Mouse (Mus musculus): ENCODE data around the gene Serpine3. TPM values are rescaled to one million over a fixed set of nuclear protein-coding genes. Genes with fewer than 3 reads are reported as not detected.
"Not testable (repeated sequence)": the region's sequence is repeated elsewhere in the genome, so short reads cannot be mapped to it uniquely, and the experiment has no call there.

Serpine3 gene
- polyA plus RNA-seq (2012; rRNA removed), result not detected in 2 replicates

DNA sequence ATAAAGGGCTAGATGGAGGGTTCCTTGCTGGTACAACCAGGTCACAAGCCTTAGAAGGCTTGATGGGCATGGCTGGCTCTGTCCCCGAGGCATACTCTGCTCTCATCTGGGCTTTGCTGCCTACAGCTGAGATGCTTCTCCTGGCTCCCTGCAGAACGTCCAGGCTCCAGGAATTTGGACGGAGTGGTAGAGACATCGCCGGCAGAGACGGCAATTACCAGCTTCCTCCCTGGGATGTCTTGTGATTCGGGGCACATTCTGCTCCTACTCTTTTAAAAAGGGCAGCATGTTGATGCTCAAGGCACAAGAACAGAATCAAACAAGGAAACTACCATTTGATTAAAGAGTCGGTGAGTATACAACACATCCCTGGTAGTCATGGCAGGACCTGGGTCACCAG lies at the start of gene Serpine3:
Gene Serpine3, plus strand, starts transcription at position 301 of the 400 bp plus-strand sequence.
- DNase-seq, result no peak
- WGBS, result 77% methylated on average over 8 of the region's 8 CpGs
- TF ChIP-seq CTCF (IDR thresholded peaks at IDR 0.05; ENCODE audit: insufficient read depth, low read length) (no peak), POLR2A (IDR thresholded peaks at IDR 0.05; ENCODE audit: borderline replicate concordance, extremely low read depth, low read depth, low read length) (no peak)
- H3K4me1 ChIP-seq (ENCODE audit: control insufficient read depth, insufficient read depth, low read length), result no peaks in the 10 kb centered on the region
- no peak within 1 kb of the TSS for H3K4me3 ChIP-seq (replicated peaks; ENCODE audit: extremely low read depth, low read depth, low read length)

DNA sequence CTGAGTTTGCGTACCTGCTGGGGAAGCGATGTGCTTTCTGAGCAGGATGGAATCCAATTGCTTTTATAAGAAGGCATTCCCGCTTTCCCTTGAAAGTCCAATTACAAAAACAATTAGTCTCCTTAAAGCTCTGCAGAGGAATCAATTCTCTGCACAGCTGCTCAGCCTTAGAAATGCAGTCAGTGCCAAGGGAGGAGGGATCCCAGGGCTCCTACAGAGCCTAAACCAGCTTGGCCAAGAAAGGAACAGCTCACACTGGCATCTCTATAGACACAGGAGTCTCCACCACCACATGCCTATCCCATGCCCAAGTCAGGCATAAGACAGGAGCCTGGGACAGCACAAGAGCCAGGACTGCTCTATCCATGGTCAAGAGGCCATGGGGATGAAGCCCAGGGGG lies 41.1 kb upstream of the Serpine3 start:
- no peak for DNase-seq
- WGBS, result 93% methylated on average over 3 of the region's 3 CpGs
- Histone ChIP-seq H3K4me3 (replicated peaks; ENCODE audit: extremely low read depth, low read depth, low read length) (no peak overlapping the region), H3K4me1 (ENCODE audit: control insufficient read depth, insufficient read depth, low read length) (no peaks in the 10 kb centered on the region)
- no peak for TF ChIP-seq POLR2A (IDR thresholded peaks at IDR 0.05; ENCODE audit: borderline replicate concordance, extremely low read depth, low read depth, low read length)

GRCm38 (mm10) chr14:62627951-62628350 lies 35.5 kb upstream of the Serpine3 start:
- 87% methylated on average over 5 of the region's 5 CpGs for WGBS
- TF ChIP-seq POLR2A (IDR thresholded peaks at IDR 0.05; ENCODE audit: borderline replicate concordance, extremely low read depth, low read depth, low read length), result no peak
- no peak for TF ChIP-seq CTCF (IDR thresholded peaks at IDR 0.05; ENCODE audit: insufficient read depth, low read length)
- Histone ChIP-seq H3K4me1 (ENCODE audit: control insufficient read depth, insufficient read depth, low read length) (no peaks in the 10 kb centered on the region), H3K4me3 (replicated peaks; ENCODE audit: extremely low read depth, low read depth, low read length) (no peak overlapping the region)
- no peak for DNase-seq

DNA sequence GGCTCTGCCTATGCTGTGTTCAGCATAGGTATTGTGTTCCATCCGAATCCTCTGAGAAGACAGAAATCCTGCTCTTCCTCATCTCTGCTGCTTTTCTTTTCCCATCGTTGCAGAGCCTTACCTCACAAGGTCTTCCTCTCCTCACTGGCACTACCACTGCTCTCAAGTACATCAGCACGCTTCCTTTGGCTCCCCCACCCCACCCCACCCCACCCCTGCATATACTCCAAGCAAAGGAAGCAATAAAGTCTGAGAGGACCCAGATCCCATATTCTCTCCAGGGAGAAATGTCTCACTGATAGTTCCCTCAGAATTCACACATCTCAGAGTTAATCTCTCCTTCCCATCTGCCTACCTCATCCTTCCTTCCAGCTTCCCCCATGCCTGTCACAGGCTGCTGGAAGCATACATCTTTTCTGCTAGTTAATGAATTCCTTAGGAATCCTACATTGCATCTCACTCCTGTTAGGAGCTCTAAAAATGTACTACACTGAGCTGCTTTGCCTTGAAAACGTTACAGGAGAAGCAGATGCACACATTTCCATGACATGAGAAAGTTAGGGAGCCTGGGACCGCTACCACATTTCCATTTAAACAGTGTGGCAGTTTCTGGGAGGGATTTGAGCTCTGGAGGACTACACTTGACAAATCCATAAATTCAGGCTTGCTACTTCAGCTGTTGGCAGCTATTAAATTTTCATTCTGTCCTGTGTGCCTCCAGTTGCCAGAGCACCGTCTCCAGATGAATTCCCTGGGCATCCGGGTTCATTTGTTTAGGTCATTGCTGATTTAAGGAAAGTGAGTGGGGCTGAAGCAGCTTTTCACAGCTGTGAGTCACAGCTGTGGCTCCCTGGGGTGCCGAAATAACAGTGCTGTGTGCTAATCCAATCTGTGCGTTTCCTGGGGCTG lies 25.8 kb upstream of the Serpine3 start:
- WGBS, result 32% methylated on average over 9 of the region's 9 CpGs
- DNase-seq, result no peak
- peaks cover 3% of the 10 kb centered on the region; the same call in 1 of the 2 replicates for H3K4me1 ChIP-seq (ENCODE audit: control insufficient read depth, insufficient read depth, low read length)
- TF ChIP-seq CTCF (IDR thresholded peaks at IDR 0.05; ENCODE audit: insufficient read depth, low read length), result no peak
- no peak for TF ChIP-seq POLR2A (IDR thresholded peaks at IDR 0.05; ENCODE audit: borderline replicate concordance, extremely low read depth, low read depth, low read length)
- no peak overlapping the region for H3K4me3 ChIP-seq (replicated peaks; ENCODE audit: extremely low read depth, low read depth, low read length)

- Histone ChIP-seq H3K4me3 (replicated peaks; ENCODE audit: extremely low read depth, low read depth, low read length) (no peak overlapping the region), H3K4me1 (ENCODE audit: control insufficient read depth, insufficient read depth, low read length) (peaks cover 3% of the 10 kb centered on the region; the same call in 1 of the 2 replicates)
- DNase-seq, result no peak
- TF ChIP-seq CTCF (IDR thresholded peaks at IDR 0.05; ENCODE audit: insufficient read depth, low read length) (no peak), POLR2A (IDR thresholded peaks at IDR 0.05; ENCODE audit: borderline replicate concordance, extremely low read depth, low read depth, low read length) (no peak)
- WGBS, result 57% methylated on average over 6 of the region's 6 CpGs
Measured at GRCm38 (mm10) chr14:62638345-62638702, 25.1 kb upstream of the Serpine3 start.

- WGBS, result 34% methylated on average over 6 of the region's 6 CpGs
- DNase-seq, result peak; percentile 9
- Histone ChIP-seq H3K4me3 (replicated peaks; ENCODE audit: extremely low read depth, low read depth, low read length) (no peak overlapping the region), H3K4me1 (ENCODE audit: control insufficient read depth, insufficient read depth, low read length) (peaks cover 3% of the 10 kb centered on the region; the same call in 1 of the 2 replicates)
- TF ChIP-seq CTCF (IDR thresholded peaks at IDR 0.05; ENCODE audit: insufficient read depth, low read length), result peak; percentile 68
- no peak for TF ChIP-seq POLR2A (IDR thresholded peaks at IDR 0.05; ENCODE audit: borderline replicate concordance, extremely low read depth, low read depth, low read length)
Measured at GRCm38 (mm10) chr14:62639111-62639510, 24.4 kb upstream of the Serpine3 start.

- peaks cover 3% of the 10 kb centered on the region; the same call in 1 of the 2 replicates for H3K4me1 ChIP-seq (ENCODE audit: control insufficient read depth, insufficient read depth, low read length)
- TF ChIP-seq POLR2A (IDR thresholded peaks at IDR 0.05; ENCODE audit: borderline replicate concordance, extremely low read depth, low read depth, low read length), result no peak
- no peak for TF ChIP-seq CTCF (IDR thresholded peaks at IDR 0.05; ENCODE audit: insufficient read depth, low read length)
- no peak overlapping the region for H3K4me3 ChIP-seq (replicated peaks; ENCODE audit: extremely low read depth, low read depth, low read length)
- WGBS, result 80% methylated on average over 5 of the region's 5 CpGs
- no peak for DNase-seq
Measured at GRCm38 (mm10) chr14:62639551-62639950, 23.9 kb upstream of the Serpine3 start.

DNA sequence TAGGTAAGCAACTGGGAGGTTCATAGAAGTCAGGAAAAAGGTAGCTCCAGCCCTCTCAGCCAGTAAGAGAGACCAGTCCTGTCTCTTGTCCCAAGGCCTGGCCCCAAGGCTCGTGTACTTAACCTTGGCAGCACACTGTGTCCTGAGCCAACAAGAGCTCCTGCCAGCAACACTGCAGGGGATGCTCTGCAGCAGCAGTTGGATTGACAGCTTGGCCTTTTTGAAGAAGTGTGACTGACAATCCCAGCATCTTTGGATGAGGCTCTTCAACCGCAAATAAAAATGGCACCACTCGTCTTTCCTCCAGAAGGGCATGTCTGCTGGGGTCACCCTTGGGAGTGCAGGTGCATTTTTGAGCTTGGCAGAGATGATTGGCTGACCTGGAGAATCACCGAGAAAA lies 23.1 kb upstream of the Serpine3 start:
- Histone ChIP-seq H3K4me1 (ENCODE audit: control insufficient read depth, insufficient read depth, low read length) (peaks cover 3% of the 10 kb centered on the region; the same call in 1 of the 2 replicates), H3K4me3 (replicated peaks; ENCODE audit: extremely low read depth, low read depth, low read length) (no peak overlapping the region)
- WGBS, result 64% methylated on average over 4 of the region's 4 CpGs
- TF ChIP-seq CTCF (IDR thresholded peaks at IDR 0.05; ENCODE audit: insufficient read depth, low read length) (no peak), POLR2A (IDR thresholded peaks at IDR 0.05; ENCODE audit: borderline replicate concordance, extremely low read depth, low read depth, low read length) (no peak)
- DNase-seq, result no peak

DNA sequence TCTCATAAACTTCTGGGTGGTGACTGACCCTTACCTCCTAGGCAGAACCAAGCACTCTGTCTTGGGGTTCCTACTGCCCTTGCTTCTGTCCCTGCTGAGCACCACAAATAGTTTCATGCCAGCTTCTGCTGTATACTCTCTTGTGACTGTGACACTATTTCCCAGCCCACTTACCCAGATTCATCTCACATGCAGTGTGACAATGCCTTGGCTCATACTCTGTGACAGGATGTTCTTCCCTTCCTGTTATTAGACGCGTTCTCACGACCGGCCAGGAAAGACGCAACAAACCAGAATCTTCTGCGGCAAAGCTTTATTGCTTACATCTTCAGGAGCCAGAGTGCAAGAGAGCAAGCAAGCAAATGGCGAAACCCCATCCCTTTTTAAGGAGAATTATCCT lies 21.1 kb upstream of the Serpine3 start:
- not testable (repeated sequence) for H3K4me1 ChIP-seq (ENCODE audit: control insufficient read depth, insufficient read depth, low read length); DNase-seq; H3K4me3 ChIP-seq (replicated peaks; ENCODE audit: extremely low read depth, low read depth, low read length)
- 48% methylated on average over 6 of the region's 7 CpGs for WGBS

GRCm38 (mm10) chr14:62648405-62648804 lies 15.1 kb upstream of the Serpine3 start:
- 83% methylated on average over 6 of the region's 6 CpGs for WGBS
- no peak for TF ChIP-seq CTCF (IDR thresholded peaks at IDR 0.05; ENCODE audit: insufficient read depth, low read length)
- TF ChIP-seq POLR2A (IDR thresholded peaks at IDR 0.05; ENCODE audit: borderline replicate concordance, extremely low read depth, low read depth, low read length), result no peak
- H3K4me3 ChIP-seq (replicated peaks; ENCODE audit: extremely low read depth, low read depth, low read length), result no peak overlapping the region
- H3K4me1 ChIP-seq (ENCODE audit: control insufficient read depth, insufficient read depth, low read length), result no peaks in the 10 kb centered on the region
- DNase-seq, result no peak

All from lung, adult 2 months (tissue).